Mouse (Mus musculus) yolk sac, embryonic 10.5 days (tissue): ENCODE measurements around the gene Ehhadh.

Experiments
- DNase-seq: peaks from one replicate; pipeline ENCODE4 v3.0.0-alpha.2; 2017; ENCODE audit warnings: low spot score

The Ehhadh gene

DNA sequence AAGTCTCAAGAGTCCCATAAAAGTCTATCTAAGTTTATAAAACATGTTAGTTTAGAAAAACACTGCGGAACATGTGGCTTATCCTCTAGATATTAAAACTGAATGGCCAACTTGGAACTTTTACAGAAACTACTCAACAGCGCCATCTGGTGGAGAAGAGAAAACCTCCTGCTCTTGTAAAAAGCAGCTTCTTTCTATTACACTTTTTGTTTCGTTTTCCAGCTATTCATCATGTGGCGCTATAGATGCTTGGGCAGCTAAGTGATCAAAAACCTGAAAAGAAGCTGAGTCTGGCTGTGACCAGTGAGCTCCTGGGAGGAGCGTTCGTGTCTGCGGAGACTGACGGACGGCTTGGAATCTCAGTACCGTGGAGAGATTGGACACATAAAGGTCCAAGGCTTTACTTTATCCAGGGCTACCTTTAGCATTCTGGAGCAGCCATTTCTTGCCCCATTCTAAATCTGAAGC is 59.7 kb downstream of the Ehhadh start:
- DNase-seq = peak; percentile 57

DNA sequence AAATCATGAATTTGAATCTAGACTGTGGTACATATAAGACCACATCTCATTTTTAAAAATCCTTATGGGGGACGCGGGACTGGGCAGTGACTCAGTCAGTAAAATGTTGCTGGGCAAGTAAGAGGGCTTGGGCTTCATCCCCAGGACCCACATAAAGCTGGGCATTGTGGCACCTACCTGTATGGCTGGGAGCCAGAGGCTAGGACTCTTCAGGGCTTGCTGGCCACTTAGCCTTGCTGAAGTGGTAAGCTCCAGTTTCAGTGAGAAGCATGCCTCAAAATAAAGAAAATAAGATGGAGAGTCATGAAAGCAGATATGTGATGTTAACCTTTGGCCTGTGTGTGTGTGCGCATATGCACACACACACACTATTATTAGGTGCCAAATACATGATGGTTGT is 60.2 kb downstream of the Ehhadh start:
- DNase-seq = no peak

DNA sequence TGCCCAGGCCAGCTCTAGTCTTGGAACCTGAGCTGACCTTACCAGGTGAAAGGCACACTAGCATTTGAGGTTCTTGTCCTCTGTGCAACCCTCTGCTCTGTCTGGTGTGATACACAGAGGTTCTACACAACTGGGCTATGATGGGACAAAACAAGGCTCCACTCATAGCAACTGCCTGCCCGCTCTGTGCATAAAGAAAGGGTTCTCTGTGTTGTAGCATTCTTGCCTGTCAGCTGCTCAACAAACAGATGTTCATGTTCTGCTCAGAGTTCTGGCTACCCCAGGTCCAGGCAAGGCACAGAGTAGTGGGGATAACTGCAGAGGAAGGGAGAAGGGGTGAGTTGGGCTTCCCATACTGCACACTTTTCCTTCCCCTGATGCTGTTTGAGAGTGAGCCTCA is 63.3 kb downstream of the Ehhadh start:
- no peak for DNase-seq

DNA sequence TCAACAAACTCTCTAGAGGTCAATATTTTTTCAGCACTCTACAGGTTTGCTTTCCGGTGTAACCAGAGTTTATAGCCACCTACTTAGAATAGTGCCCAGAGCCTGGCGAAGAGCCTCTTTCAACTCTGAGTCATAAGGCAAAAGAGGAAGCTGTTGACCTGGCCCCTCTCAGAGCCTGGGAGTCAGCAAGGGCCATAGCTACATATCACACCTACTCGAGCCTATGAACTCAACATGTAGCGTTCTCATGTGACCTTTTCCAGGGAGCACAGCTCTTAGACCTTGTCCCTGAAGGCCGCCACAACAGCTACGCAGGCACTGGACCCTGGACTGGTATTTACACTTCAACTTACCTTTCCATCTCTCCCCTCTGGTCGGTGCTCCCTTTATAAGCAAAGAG is 67.8 kb downstream of the Ehhadh start:
- DNase-seq = no peak

DNA sequence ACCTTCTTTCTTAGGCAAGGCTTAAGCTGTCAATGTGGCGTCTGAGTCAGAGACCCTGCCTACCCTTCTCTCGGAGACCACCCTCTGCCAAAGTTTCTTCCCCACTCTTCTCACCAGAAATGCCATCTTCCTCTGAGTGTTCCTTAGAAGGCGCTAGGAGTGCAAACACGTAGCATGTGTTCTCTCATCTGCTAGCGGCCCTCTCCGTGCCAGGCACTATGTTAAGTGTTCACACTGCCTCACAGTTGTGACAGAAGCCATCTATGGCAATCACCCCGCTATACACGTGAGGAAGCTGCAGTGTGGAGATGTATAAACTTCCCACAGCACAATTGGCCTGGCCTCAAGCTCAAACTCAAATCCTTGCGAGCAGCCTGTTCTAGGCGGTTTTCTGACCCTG is 73.1 kb downstream of the Ehhadh start:
- DNase-seq = no peak
